Mouse (Mus musculus) limb, embryonic 14.5 days (tissue): Measurements from ENCODE around the gene Slc22a7. TPM values are rescaled to one million over a fixed set of nuclear protein-coding genes. Genes with fewer than 3 reads are reported as not detected.

Source experiments
- ATAC-seq: fragments of 200-750 bp; cut with Nextera tagmentation; 2 replicates; pipeline ENCODE4 v1.8.0; 2017; ENCODE audit warnings: low read depth, moderate number of reproducible peaks, moderate TSS enrichment; ENCODE audit not compliant: low FRiP score
- DNase-seq: peaks from one replicate; pipeline ENCODE4 v3.0.0-alpha.2; 2015; ENCODE audit warnings: low spot score
- H3K27ac ChIP-seq: fragments of 300-500 bp; sonication (generic); replicated peaks from 2 replicates; pipeline ENCODE4 v1.5.1; 2014; ENCODE audit warnings: low read depth, mild to moderate bottlenecking, low read length, moderate library complexity, mixed read lengths
- H3K27me3 ChIP-seq: fragments of 300-500 bp; sonication (generic); 2 replicates; pipeline ENCODE4 v1.6.1; 2014; ENCODE audit warnings: low read length, mixed read lengths; ENCODE audit not compliant: control insufficient read depth, insufficient read depth
- H3K36me3 ChIP-seq: fragments of 300-500 bp; sonication (generic); 2 replicates; pipeline ENCODE4 v1.6.1; 2014; ENCODE audit warnings: mild to moderate bottlenecking, low read length, moderate library complexity, mixed read lengths; ENCODE audit not compliant: control insufficient read depth, insufficient read depth
- H3K4me1 ChIP-seq: fragments of 300-500 bp; sonication (generic); 2 replicates; pipeline ENCODE4 v1.6.1; 2014; ENCODE audit warnings: antibody characterized with exemption, low read length, mixed read lengths; ENCODE audit not compliant: control insufficient read depth, insufficient read depth
- H3K4me2 ChIP-seq: fragments of 300-500 bp; sonication (generic); replicated peaks from 2 replicates; pipeline ENCODE4 v1.6.1; 2014; ENCODE audit warnings: low read depth, mild to moderate bottlenecking, low read length, moderate library complexity; ENCODE audit not compliant: severe bottlenecking
- H3K4me3 ChIP-seq: fragments of 300-500 bp; sonication (generic); replicated peaks from 2 replicates; pipeline ENCODE4 v1.5.1; 2014; ENCODE audit warnings: low read length
- H3K9ac ChIP-seq: fragments of 300-500 bp; sonication (generic); 2 replicates; pipeline ENCODE4 v1.6.1; 2014; ENCODE audit warnings: mild to moderate bottlenecking, low read depth, low read length, moderate library complexity; ENCODE audit not compliant: severe bottlenecking
- H3K9me3 ChIP-seq: fragments of 300-500 bp; sonication (generic); 2 replicates; pipeline ENCODE4 v1.6.1; 2016; ENCODE audit warnings: low read length; ENCODE audit not compliant: control insufficient read depth
- POLR2A ChIP-seq: fragments of 200-500 bp; IDR thresholded peaks from 2 replicates; pipeline ENCODE4 v1.8.0; 2012; ENCODE audit warnings: inconsistent platforms, mild to moderate bottlenecking, moderate library complexity, borderline replicate concordance; ENCODE audit not compliant: insufficient read depth, insufficient read length; ENCODE audit errors: extremely low read depth
- WGBS: fragments of 180-500 bp; shearing (Covaris S2); extraction: QIAGEN DNeasy Blood & Tissue Kit; methylation state at CpG from one replicate; pipeline ENCODE4 v1.1.7; 2014; 5-methylcytosine and 5-hydroxymethylcytosine counted together
- polyA plus RNA-seq, 2 experiments: library from polyadenylated mRNA; depleted of rRNA in 1 of 2; stranded (reverse) in 1 of 2; unstranded in 1 of 2; fragments of >200 nt; fragmentation: Nextera tagmentation in 1 of 2; extraction: Ambion mirVana in 1 of 2; gene quantifications; 2 replicates each; pipeline versions ENCODE4 v1.2.1 to v1.2.3; 2012 to 2014

The Slc22a7 gene
- polyA plus RNA-seq, 2 experiments: not detected

GRCm38 (mm10) chr17:46384061-46384801, 54.0 kb downstream of the Slc22a7 start:
- Histone ChIP-seq H3K4me2 (peak overlapping the region; percentile 83), H3K9me3 (no peaks in the 10 kb centered on the region), H3K9ac (peak overlapping the region; percentile 94), H3K4me3 (peak overlapping the region; percentile 89), H3K36me3 (peaks cover 17% of the 10 kb centered on the region), H3K4me1 (peaks cover 9% of the 10 kb centered on the region), H3K27ac (peak overlapping the region; percentile 81), H3K27me3 (no peaks in the 10 kb centered on the region)
- 1% methylated on average over 58 of the region's 70 CpGs for WGBS
- ATAC-seq (no peak), DNase-seq (no peak)
- no peak for TF ChIP-seq POLR2A

GRCm38 (mm10) chr17:46383294-46384060, 54.8 kb downstream of the Slc22a7 start, which contains the start of gene Zfp318:
Zfp318 (plus strand) TSS chr17:46383731.
- Histone ChIP-seq H3K9ac (peak within 1 kb of the TSS; percentile 94), H3K4me1 (peaks cover 9% of the 10 kb centered on the region), H3K27me3 (no peaks in the 10 kb centered on the region), H3K9me3 (no peaks in the 10 kb centered on the region), H3K36me3 (peaks cover 9% of the 10 kb centered on the region), H3K4me3 (peak within 1 kb of the TSS; percentile 89), H3K4me2 (peak within 1 kb of the TSS; percentile 83), H3K27ac (peak within 1 kb of the TSS; percentile 81)
- under 1% methylated on average over 27 of the region's 105 CpGs for WGBS
- DNase-seq: peak; percentile 94
- ATAC-seq: peak; percentile 99
- 0 out of 2 replicates have a peak, but pooled peaks have one; percentile 60 for TF ChIP-seq POLR2A

Other genes starting within 250 kb of the Slc22a7 start
- 15.0 and 15.7 TPM in 2 replicates for gene Polh, start 235.8 kb downstream of the Slc22a7 start, polyA plus RNA-seq (2012; rRNA removed)
- gene Polh, start 235.8 kb downstream of the Slc22a7 start, polyA plus RNA-seq (2014; fragmentation: Nextera tagmentation; extraction: Ambion mirVana): 9.2 and 11.7 TPM in 2 replicates
- gene Xpo5, start 235.7 kb downstream of the Slc22a7 start, polyA plus RNA-seq (2012; rRNA removed): 49.7 and 52.8 TPM in 2 replicates
- 45.0 and 48.8 TPM in 2 replicates for gene Xpo5, start 235.7 kb downstream of the Slc22a7 start, polyA plus RNA-seq (2014; fragmentation: Nextera tagmentation; extraction: Ambion mirVana)
- 112 and 120 TPM in 2 replicates for gene Polr1c, start 190.4 kb downstream of the Slc22a7 start, polyA plus RNA-seq (2012; rRNA removed)
- 87.5 and 98.4 TPM in 2 replicates for gene Polr1c, start 190.4 kb downstream of the Slc22a7 start, polyA plus RNA-seq (2014; fragmentation: Nextera tagmentation; extraction: Ambion mirVana)
- 92.5 and 136 TPM in 2 replicates for gene Yipf3, start 190.4 kb downstream of the Slc22a7 start, polyA plus RNA-seq (2012; rRNA removed)
- gene Yipf3, start 190.4 kb downstream of the Slc22a7 start, polyA plus RNA-seq (2014; fragmentation: Nextera tagmentation; extraction: Ambion mirVana): 134 and 142 TPM in 2 replicates
- 4.3 and 5.8 TPM in 2 replicates for gene Lrrc73, start 184.9 kb downstream of the Slc22a7 start, polyA plus RNA-seq (2012; rRNA removed)
- 1.4 and 2.0 TPM in 2 replicates for gene Lrrc73, start 184.9 kb downstream of the Slc22a7 start, polyA plus RNA-seq (2014; fragmentation: Nextera tagmentation; extraction: Ambion mirVana)
- gene Tjap1, start 155.4 kb downstream of the Slc22a7 start, polyA plus RNA-seq (2012; rRNA removed): 117 and 140 TPM in 2 replicates
- 50.6 and 64.7 TPM in 2 replicates for gene Tjap1, start 155.4 kb downstream of the Slc22a7 start, polyA plus RNA-seq (2014; fragmentation: Nextera tagmentation; extraction: Ambion mirVana)
- gene Dlk2, start 141.0 kb downstream of the Slc22a7 start, polyA plus RNA-seq (2012; rRNA removed): 20.8 and 24.2 TPM in 2 replicates
- gene Dlk2, start 141.0 kb downstream of the Slc22a7 start, polyA plus RNA-seq (2014; fragmentation: Nextera tagmentation; extraction: Ambion mirVana): 10.1 and 10.3 TPM in 2 replicates
- gene Abcc10, start 110.1 kb downstream of the Slc22a7 start, polyA plus RNA-seq (2012; rRNA removed): 15.5 and 20.9 TPM in 2 replicates
- gene Abcc10, start 110.1 kb downstream of the Slc22a7 start, polyA plus RNA-seq (2014; fragmentation: Nextera tagmentation; extraction: Ambion mirVana): 5.8 and 7.3 TPM in 2 replicates
- 23.0 and 23.7 TPM in 2 replicates for gene Zfp318, start 54.7 kb downstream of the Slc22a7 start, polyA plus RNA-seq (2012; rRNA removed)
- 18.4 and 22.7 TPM in 2 replicates for gene Zfp318, start 54.7 kb downstream of the Slc22a7 start, polyA plus RNA-seq (2014; fragmentation: Nextera tagmentation; extraction: Ambion mirVana)
- gene Crip3, start 9.5 kb downstream of the Slc22a7 start, polyA plus RNA-seq (2012; rRNA removed): 4.5 and 6.8 TPM in 2 replicates
- gene Crip3, start 9.5 kb downstream of the Slc22a7 start, polyA plus RNA-seq (2014; fragmentation: Nextera tagmentation; extraction: Ambion mirVana): 1.4 and 3.1 TPM in 2 replicates
- gene Ttbk1, start 49.2 kb upstream of the Slc22a7 start, polyA plus RNA-seq (2012; rRNA removed): 0.31 and 0.49 TPM in 2 replicates
- 0.06 and 0.12 TPM in 2 replicates for gene Ttbk1, start 49.2 kb upstream of the Slc22a7 start, polyA plus RNA-seq (2014; fragmentation: Nextera tagmentation; extraction: Ambion mirVana)
- 23.8 and 30.0 TPM in 2 replicates for gene Dnph1, start 58.3 kb upstream of the Slc22a7 start, polyA plus RNA-seq (2012; rRNA removed)
- gene Dnph1, start 58.3 kb upstream of the Slc22a7 start, polyA plus RNA-seq (2014; fragmentation: Nextera tagmentation; extraction: Ambion mirVana): 34.5 and 37.6 TPM in 2 replicates
- gene Cul9, start 107.9 kb upstream of the Slc22a7 start, polyA plus RNA-seq (2012; rRNA removed): 21.1 and 25.3 TPM in 2 replicates
- 6.9 and 8.2 TPM in 2 replicates for gene Cul9, start 107.9 kb upstream of the Slc22a7 start, polyA plus RNA-seq (2014; fragmentation: Nextera tagmentation; extraction: Ambion mirVana)
- gene Srf, start 117.7 kb upstream of the Slc22a7 start, polyA plus RNA-seq (2012; rRNA removed): 87.2 and 129 TPM in 2 replicates
- gene Srf, start 117.7 kb upstream of the Slc22a7 start, polyA plus RNA-seq (2014; fragmentation: Nextera tagmentation; extraction: Ambion mirVana): 9.6 and 10.2 TPM in 2 replicates
- gene Ptk7, start 191.0 kb upstream of the Slc22a7 start, polyA plus RNA-seq (2012; rRNA removed): 89.4 and 116 TPM in 2 replicates
- gene Ptk7, start 191.0 kb upstream of the Slc22a7 start, polyA plus RNA-seq (2014; fragmentation: Nextera tagmentation; extraction: Ambion mirVana): 73.8 and 84.6 TPM in 2 replicates
- 19.5 and 20.4 TPM in 2 replicates for gene Klc4, start 207.6 kb upstream of the Slc22a7 start, polyA plus RNA-seq (2012; rRNA removed)
- 19.3 and 21.5 TPM in 2 replicates for gene Klc4, start 207.6 kb upstream of the Slc22a7 start, polyA plus RNA-seq (2014; fragmentation: Nextera tagmentation; extraction: Ambion mirVana)
- gene Mrpl2, start 207.8 kb upstream of the Slc22a7 start, polyA plus RNA-seq (2012; rRNA removed): 68.0 and 91.1 TPM in 2 replicates
- 103 and 113 TPM in 2 replicates for gene Mrpl2, start 207.8 kb upstream of the Slc22a7 start, polyA plus RNA-seq (2014; fragmentation: Nextera tagmentation; extraction: Ambion mirVana)
- 135 and 149 TPM in 2 replicates for gene Cul7, start 211.9 kb upstream of the Slc22a7 start, polyA plus RNA-seq (2012; rRNA removed)
- gene Cul7, start 211.9 kb upstream of the Slc22a7 start, polyA plus RNA-seq (2014; fragmentation: Nextera tagmentation; extraction: Ambion mirVana): 52.6 and 58.2 TPM in 2 replicates
- gene Rrp36, start 235.9 kb upstream of the Slc22a7 start, polyA plus RNA-seq (2012; rRNA removed): 47.2 and 48.5 TPM in 2 replicates
- gene Rrp36, start 235.9 kb upstream of the Slc22a7 start, polyA plus RNA-seq (2014; fragmentation: Nextera tagmentation; extraction: Ambion mirVana): 36.8 and 52.4 TPM in 2 replicates
- 75.2 and 97.9 TPM in 2 replicates for gene Mea1, start 240.3 kb upstream of the Slc22a7 start, polyA plus RNA-seq (2012; rRNA removed)
- 155 and 156 TPM in 2 replicates for gene Mea1, start 240.3 kb upstream of the Slc22a7 start, polyA plus RNA-seq (2014; fragmentation: Nextera tagmentation; extraction: Ambion mirVana)
- gene Klhdc3, start 242.5 kb upstream of the Slc22a7 start, polyA plus RNA-seq (2012; rRNA removed): 137 and 172 TPM in 2 replicates
- 122 and 128 TPM in 2 replicates for gene Klhdc3, start 242.5 kb upstream of the Slc22a7 start, polyA plus RNA-seq (2014; fragmentation: Nextera tagmentation; extraction: Ambion mirVana)